Mouse (Mus musculus): ENCODE results near the gene Sgf29.

- TF ChIP-seq GATA1 (IDR thresholded peaks at IDR 0.05; ENCODE audit: borderline replicate concordance, low read length) (no peak), FLI1 (IDR thresholded peaks at IDR 0.05; ENCODE audit: low read length) (no peak)
Observed at GRCm38 (mm10) chr7:126607064-126607463, 42.0 kb upstream of the Sgf29 start.
